Mouse (Mus musculus) limb, embryonic 11.5 days (tissue): ENCODE results near the gene Arsg. TPM values are rescaled to one million over a fixed set of nuclear protein-coding genes. Genes with fewer than 3 reads are reported as not detected.
"Not testable (repeated sequence)": the region's sequence is repeated elsewhere in the genome, so short reads cannot be mapped to it uniquely, and the experiment has no call there.

Experiments
- ATAC-seq: fragments of 200-750 bp; cut with Nextera tagmentation; 2 replicates; pipeline ENCODE4 v1.8.0; 2017; ENCODE audit warnings: low read depth; ENCODE audit not compliant: insufficient number of reproducible peaks, low FRiP score, low TSS enrichment
- DNase-seq: peaks from one replicate; pipeline ENCODE4 v3.0.0-alpha.2; 2015; ENCODE audit warnings: low spot score
- H3K27ac ChIP-seq: fragments of 300-500 bp; sonication (generic); replicated peaks from 2 replicates; pipeline ENCODE4 v1.5.1; 2014; ENCODE audit warnings: low read depth, mild to moderate bottlenecking, low read length
- H3K27me3 ChIP-seq: fragments of 300-500 bp; sonication (generic); 2 replicates; pipeline ENCODE4 v1.6.1; 2014; ENCODE audit warnings: mild to moderate bottlenecking, low read length, mixed read lengths; ENCODE audit not compliant: control insufficient read depth, insufficient read depth
- H3K36me3 ChIP-seq: fragments of 300-500 bp; sonication (generic); 2 replicates; pipeline ENCODE4 v1.6.1; 2014; ENCODE audit warnings: mild to moderate bottlenecking, low read length, moderate library complexity, mixed read lengths; ENCODE audit not compliant: control insufficient read depth, insufficient read depth
- H3K4me1 ChIP-seq: fragments of 300-500 bp; sonication (generic); 2 replicates; pipeline ENCODE4 v1.6.1; 2014; ENCODE audit warnings: low read length, mixed read lengths; ENCODE audit not compliant: control insufficient read depth, insufficient read depth
- H3K4me2 ChIP-seq: fragments of 300-500 bp; sonication (generic); 2 replicates; pipeline ENCODE4 v1.6.1; 2014; ENCODE audit warnings: low read depth, mild to moderate bottlenecking, moderate library complexity; ENCODE audit not compliant: severe bottlenecking
- H3K4me3 ChIP-seq: fragments of 300-500 bp; sonication (generic); 2 replicates; pipeline ENCODE4 v1.5.1; 2014; ENCODE audit warnings: low read depth, low read length
- H3K9ac ChIP-seq: fragments of 300-500 bp; sonication (generic); 2 replicates; pipeline ENCODE4 v1.6.1; 2014; ENCODE audit warnings: mild to moderate bottlenecking, low read length
- H3K9me3 ChIP-seq: fragments of 300-500 bp; sonication (generic); 2 replicates; pipeline ENCODE4 v1.6.1; 2016; ENCODE audit warnings: low read length; ENCODE audit not compliant: control insufficient read depth
- WGBS: fragments of 180-500 bp; shearing (Covaris S2); extraction: QIAGEN DNeasy Blood & Tissue Kit; methylation state at CpG from one replicate; pipeline ENCODE4 v1.1.7; 2014; 5-methylcytosine and 5-hydroxymethylcytosine counted together
- polyA plus RNA-seq: library from polyadenylated mRNA; unstranded; fragments of >200 nt; fragmentation: Nextera tagmentation; extraction: Ambion mirVana; gene quantifications from 2 replicates; pipeline ENCODE4 v1.2.1, GENCODE M21; 2014

Arsg gene
- polyA plus RNA-seq, 1 experiment from 2014 or later = 1.6 TPM

- H3K27me3 ChIP-seq = no peaks in the 10 kb centered on the region
- no peaks in the 10 kb centered on the region for H3K9me3 ChIP-seq
- H3K4me3 ChIP-seq = no peak overlapping the region
- H3K4me2 ChIP-seq = no peak overlapping the region
- no peak overlapping the region for H3K27ac ChIP-seq
- no peaks in the 10 kb centered on the region for H3K4me1 ChIP-seq
- no peak for DNase-seq
- no peak overlapping the region for H3K9ac ChIP-seq
- no peak for ATAC-seq
- no peaks in the 10 kb centered on the region for H3K36me3 ChIP-seq
- WGBS = 83% methylated on average over 16 of the region's 16 CpGs
Observed at GRCm38 (mm10) chr11:109479575-109480285, 6.6 kb downstream of the Arsg start.

GRCm38 (mm10) chr11:109480440-109480839, 7.3 kb downstream of the Arsg start:
- ATAC-seq (no peak), DNase-seq (no peak)
- no peak overlapping the region for H3K9ac ChIP-seq
- no peak overlapping the region for H3K4me3 ChIP-seq
- H3K27ac ChIP-seq = no peak overlapping the region
- H3K4me2 ChIP-seq = no peak overlapping the region
- H3K36me3 ChIP-seq = no peaks in the 10 kb centered on the region
- H3K9me3 ChIP-seq = no peaks in the 10 kb centered on the region
- H3K27me3 ChIP-seq = no peaks in the 10 kb centered on the region
- 81% methylated on average over 8 of the region's 8 CpGs for WGBS
- no peaks in the 10 kb centered on the region for H3K4me1 ChIP-seq

GRCm38 (mm10) chr11:109485398-109486045, 12.3 kb downstream of the Arsg start:
- Histone ChIP-seq H3K27me3 (no peaks in the 10 kb centered on the region), H3K9ac (no peak overlapping the region), H3K27ac (no peak overlapping the region), H3K36me3 (no peaks in the 10 kb centered on the region), H3K4me1 (no peaks in the 10 kb centered on the region), H3K4me3 (no peak overlapping the region), H3K9me3 (no peaks in the 10 kb centered on the region), H3K4me2 (no peak overlapping the region)
- 89% methylated on average over 15 of the region's 15 CpGs for WGBS
- DNase-seq = no peak
- ATAC-seq = no peak

GRCm38 (mm10) chr11:109487111-109487510, 13.9 kb downstream of the Arsg start:
- ATAC-seq = no peak
- H3K4me1 ChIP-seq = no peaks in the 10 kb centered on the region
- DNase-seq = no peak
- H3K27ac ChIP-seq = no peak overlapping the region
- no peaks in the 10 kb centered on the region for H3K9me3 ChIP-seq
- H3K36me3 ChIP-seq = no peaks in the 10 kb centered on the region
- H3K9ac ChIP-seq = no peak overlapping the region
- whole genome bisulfite sequencing = 64% methylated on average over 1 of the region's 1 CpGs
- H3K4me3 ChIP-seq = no peak overlapping the region
- H3K27me3 ChIP-seq = no peaks in the 10 kb centered on the region
- no peak overlapping the region for H3K4me2 ChIP-seq

- Histone ChIP-seq H3K4me3 (no peak overlapping the region), H3K4me1 (no peaks in the 10 kb centered on the region), H3K9me3 (no peaks in the 10 kb centered on the region), H3K9ac (no peak overlapping the region), H3K27me3 (no peaks in the 10 kb centered on the region), H3K36me3 (no peaks in the 10 kb centered on the region), H3K4me2 (no peak overlapping the region), H3K27ac (no peak overlapping the region)
- no peak for DNase-seq
- WGBS = 80% methylated on average over 10 of the region's 10 CpGs
- ATAC-seq = no peak
Observed at GRCm38 (mm10) chr11:109487991-109488684, 15.0 kb downstream of the Arsg start.

GRCm38 (mm10) chr11:109489763-109490162, 16.6 kb downstream of the Arsg start:
- 83% methylated on average over 2 of the region's 2 CpGs for WGBS
- ATAC-seq (no peak), DNase-seq (no peak)
- Histone ChIP-seq H3K27ac (no peak overlapping the region), H3K36me3 (no peaks in the 10 kb centered on the region), H3K4me2 (no peak overlapping the region), H3K9me3 (no peaks in the 10 kb centered on the region), H3K4me1 (peaks cover under 1% of the 10 kb centered on the region; the same call in 1 of the 2 replicates), H3K4me3 (no peak overlapping the region), H3K27me3 (no peaks in the 10 kb centered on the region), H3K9ac (no peak overlapping the region)

- no peak for DNase-seq
- H3K4me3 ChIP-seq = no peak overlapping the region
- WGBS = 73% methylated on average over 4 of the region's 4 CpGs
- H3K27me3 ChIP-seq = no peaks in the 10 kb centered on the region
- no peak for ATAC-seq
- no peak overlapping the region for H3K9ac ChIP-seq
- H3K4me2 ChIP-seq = no peak overlapping the region
- peaks cover 4% of the 10 kb centered on the region; the same call in 1 of the 2 replicates for H3K4me1 ChIP-seq
- no peaks in the 10 kb centered on the region for H3K36me3 ChIP-seq
- H3K9me3 ChIP-seq = no peaks in the 10 kb centered on the region
- H3K27ac ChIP-seq = no peak overlapping the region
Observed at GRCm38 (mm10) chr11:109491844-109492243, 18.7 kb downstream of the Arsg start.

- H3K9me3 ChIP-seq, H3K4me3 ChIP-seq, H3K4me2 ChIP-seq, H3K36me3 ChIP-seq, ATAC-seq, H3K27ac ChIP-seq, H3K4me1 ChIP-seq, H3K9ac ChIP-seq, DNase-seq, H3K27me3 ChIP-seq: not testable (repeated sequence)
- WGBS = 80% methylated on average over 8 of the region's 8 CpGs
Observed at GRCm38 (mm10) chr11:109492847-109493464, 19.8 kb downstream of the Arsg start.
